Mouse (Mus musculus): Measurements from ENCODE around the gene Hist1h3d. TPM values are rescaled to one million over a fixed set of nuclear protein-coding genes. Genes with fewer than 3 reads are reported as not detected.
"Not testable (repeated sequence)": the region's sequence is repeated elsewhere in the genome, so short reads cannot be mapped to it uniquely, and the experiment has no call there.

Hist1h3d gene
- 4.6 and 5.9 TPM in 2 replicates for polyA plus RNA-seq (2012; ENCODE audit: insufficient read depth, low replicate concordance)

DNA sequence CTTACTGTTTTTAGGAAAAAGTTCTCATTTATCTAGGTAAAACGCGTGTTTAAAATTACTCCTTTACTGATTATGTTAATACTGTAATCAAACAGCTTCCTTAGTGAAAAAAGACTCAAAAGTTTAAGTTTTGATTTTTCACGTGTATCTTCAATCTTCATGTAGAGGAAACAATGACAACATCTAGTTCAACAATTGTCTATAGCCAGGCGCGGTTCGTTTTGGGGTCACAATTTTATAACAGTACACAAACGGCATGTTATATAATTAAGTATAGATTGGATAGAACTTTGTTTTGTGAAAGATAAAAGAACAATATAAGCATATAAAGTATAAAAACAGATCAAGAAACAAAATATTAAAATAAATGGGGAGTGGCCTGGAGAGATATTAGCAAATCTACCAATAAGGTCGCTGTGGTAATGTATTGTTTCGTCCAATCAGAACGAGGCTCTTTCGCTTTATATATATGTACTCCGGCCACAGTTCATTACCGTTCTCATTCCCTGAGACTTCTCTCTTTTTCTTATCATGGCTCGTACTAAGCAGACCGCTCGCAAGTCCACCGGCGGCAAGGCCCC is at the start of gene Hist1h3d:
Gene Hist1h3d, plus strand, starts transcription at position 493 of the 581 bp plus-strand sequence.
- Histone ChIP-seq H3K36me3 (replicated peaks; ENCODE audit: low read length) (no peaks in the 10 kb centered on the region), H3K4me1 (peaks cover 33% of the 10 kb centered on the region), H3K4me3 (replicated peaks) (peak within 1 kb of the TSS; percentile 89), H3K27me3 (replicated peaks) (no peaks in the 10 kb centered on the region), H3K9me3 (no peaks in the 10 kb centered on the region)
- TF ChIP-seq GATA1 (IDR thresholded peaks at IDR 0.05; ENCODE audit: borderline replicate concordance, low read length) (no peak), FLI1 (IDR thresholded peaks at IDR 0.05; ENCODE audit: low read length) (no peak)

DNA sequence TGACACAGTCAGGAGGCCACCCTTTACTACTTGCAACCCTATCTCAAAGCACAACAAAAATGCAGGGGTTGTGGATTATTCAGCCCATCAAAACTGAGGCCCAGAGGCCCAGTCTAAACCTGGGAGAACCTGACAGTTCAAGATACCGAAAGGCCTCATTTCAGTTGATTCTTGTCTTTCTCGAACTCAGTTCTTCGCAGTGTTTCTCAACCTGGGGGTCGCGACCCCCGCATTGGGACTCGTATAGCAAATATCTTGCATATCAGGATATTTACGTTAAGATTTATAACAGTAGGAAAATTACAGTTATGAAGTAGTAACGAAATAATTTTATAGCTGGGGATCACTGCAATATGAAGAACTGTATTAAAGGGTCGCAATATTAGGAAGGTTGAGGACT is 49.7 kb upstream of the Hist1h3d start:
- H3K4me1 ChIP-seq: peaks cover 64% of the 10 kb centered on the region
- no peaks in the 10 kb centered on the region for H3K27me3 ChIP-seq (replicated peaks)
- H3K4me3 ChIP-seq (replicated peaks): peak overlapping the region; percentile 88
- TF ChIP-seq FLI1 (IDR thresholded peaks at IDR 0.05; ENCODE audit: low read length) (no peak), GATA1 (IDR thresholded peaks at IDR 0.05; ENCODE audit: borderline replicate concordance, low read length) (no peak)
- no peaks in the 10 kb centered on the region for H3K36me3 ChIP-seq (replicated peaks; ENCODE audit: low read length)
- H3K9me3 ChIP-seq: no peaks in the 10 kb centered on the region

DNA sequence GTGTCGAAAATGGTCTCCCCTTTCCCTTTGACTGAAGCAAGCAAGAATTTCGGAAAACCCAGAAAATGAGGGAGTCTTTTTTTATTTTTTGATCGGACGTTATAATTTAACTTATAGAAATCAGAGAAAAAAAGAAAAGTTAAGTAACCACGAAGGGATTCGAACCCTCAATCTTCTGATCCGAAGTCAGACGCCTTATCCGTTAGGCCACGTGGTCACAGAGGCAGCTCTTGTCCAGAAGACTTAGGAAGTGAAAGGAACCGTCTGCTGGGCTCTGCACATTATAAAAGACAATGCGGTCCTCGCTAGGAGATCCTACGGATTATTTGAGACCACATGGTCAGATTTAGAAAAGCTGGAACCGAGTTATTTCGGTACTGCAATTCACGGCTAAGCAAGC is 49.3 kb upstream of the Hist1h3d start:
- H3K36me3 ChIP-seq (replicated peaks; ENCODE audit: low read length): no peaks in the 10 kb centered on the region
- H3K4me1 ChIP-seq: peaks cover 62% of the 10 kb centered on the region
- no peaks in the 10 kb centered on the region for H3K27me3 ChIP-seq (replicated peaks)
- peak overlapping the region; percentile 88 for H3K4me3 ChIP-seq (replicated peaks)
- no peaks in the 10 kb centered on the region for H3K9me3 ChIP-seq
- TF ChIP-seq GATA1 (IDR thresholded peaks at IDR 0.05; ENCODE audit: borderline replicate concordance, low read length): no peak
- no peak for TF ChIP-seq FLI1 (IDR thresholded peaks at IDR 0.05; ENCODE audit: low read length)

DNA sequence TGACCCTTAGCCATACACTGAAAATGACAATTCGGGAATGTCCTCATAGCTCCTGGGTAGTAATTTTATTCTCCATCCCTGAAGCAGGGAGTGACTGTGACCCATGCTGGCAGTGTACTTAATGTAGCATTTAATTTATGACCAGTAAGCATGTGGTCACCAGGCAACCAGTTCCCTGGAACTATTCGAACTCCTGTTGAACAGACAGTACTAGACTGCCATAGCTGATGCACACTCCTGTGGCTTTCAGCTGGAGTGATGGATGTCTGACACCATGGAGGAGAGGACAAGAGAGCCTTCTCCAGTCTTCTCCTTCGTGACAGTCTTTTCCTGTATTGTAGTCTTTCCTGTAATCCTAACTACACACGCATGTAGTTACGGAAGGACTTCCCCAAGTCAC is 46.6 kb upstream of the Hist1h3d start:
- Histone ChIP-seq H3K36me3 (replicated peaks; ENCODE audit: low read length) (no peaks in the 10 kb centered on the region), H3K4me1 (peaks cover 57% of the 10 kb centered on the region), H3K4me3 (replicated peaks) (no peak overlapping the region), H3K9me3 (no peaks in the 10 kb centered on the region), H3K27me3 (replicated peaks) (no peaks in the 10 kb centered on the region)
- TF ChIP-seq GATA1 (IDR thresholded peaks at IDR 0.05; ENCODE audit: borderline replicate concordance, low read length) (no peak), FLI1 (IDR thresholded peaks at IDR 0.05; ENCODE audit: low read length) (no peak)

DNA sequence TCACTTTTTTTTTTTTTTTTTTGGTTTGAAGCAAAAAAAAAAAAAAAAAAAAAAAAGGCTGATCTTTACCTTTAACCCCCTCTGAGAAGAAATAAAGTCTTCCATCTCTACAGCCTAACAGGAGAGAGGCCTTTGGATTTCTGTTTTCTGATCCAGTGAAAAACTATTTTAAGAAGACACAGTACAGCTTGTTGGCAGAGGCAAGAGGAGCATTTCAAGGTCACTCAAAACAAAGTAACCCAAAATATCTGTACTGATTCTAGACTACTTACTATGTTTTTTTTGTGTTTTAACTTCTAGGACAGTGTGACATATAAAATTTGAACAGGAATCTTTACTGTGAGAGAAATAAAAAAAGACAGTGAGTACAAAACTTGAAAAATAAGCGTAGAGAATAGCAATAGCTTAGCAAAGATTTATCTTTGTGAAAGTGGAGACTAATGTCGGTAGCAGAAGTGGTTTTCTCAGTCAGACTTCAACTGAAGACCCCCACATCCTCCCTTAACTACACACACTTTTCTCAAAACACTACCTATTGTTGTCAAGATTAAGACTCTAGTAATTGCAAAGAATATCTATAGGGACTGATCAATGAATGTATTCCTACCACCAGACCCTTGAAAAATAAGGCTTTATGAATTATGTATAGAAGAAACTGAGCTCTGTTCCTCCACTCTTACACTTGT is 45.9 kb upstream of the Hist1h3d start:
- TF ChIP-seq GATA1 (IDR thresholded peaks at IDR 0.05; ENCODE audit: borderline replicate concordance, low read length) (no peak), FLI1 (IDR thresholded peaks at IDR 0.05; ENCODE audit: low read length) (no peak)
- Histone ChIP-seq H3K36me3 (replicated peaks; ENCODE audit: low read length) (no peaks in the 10 kb centered on the region), H3K9me3 (no peaks in the 10 kb centered on the region), H3K27me3 (replicated peaks) (no peaks in the 10 kb centered on the region), H3K4me1 (peaks cover 55% of the 10 kb centered on the region), H3K4me3 (replicated peaks) (peak overlapping the region; percentile 91)

DNA sequence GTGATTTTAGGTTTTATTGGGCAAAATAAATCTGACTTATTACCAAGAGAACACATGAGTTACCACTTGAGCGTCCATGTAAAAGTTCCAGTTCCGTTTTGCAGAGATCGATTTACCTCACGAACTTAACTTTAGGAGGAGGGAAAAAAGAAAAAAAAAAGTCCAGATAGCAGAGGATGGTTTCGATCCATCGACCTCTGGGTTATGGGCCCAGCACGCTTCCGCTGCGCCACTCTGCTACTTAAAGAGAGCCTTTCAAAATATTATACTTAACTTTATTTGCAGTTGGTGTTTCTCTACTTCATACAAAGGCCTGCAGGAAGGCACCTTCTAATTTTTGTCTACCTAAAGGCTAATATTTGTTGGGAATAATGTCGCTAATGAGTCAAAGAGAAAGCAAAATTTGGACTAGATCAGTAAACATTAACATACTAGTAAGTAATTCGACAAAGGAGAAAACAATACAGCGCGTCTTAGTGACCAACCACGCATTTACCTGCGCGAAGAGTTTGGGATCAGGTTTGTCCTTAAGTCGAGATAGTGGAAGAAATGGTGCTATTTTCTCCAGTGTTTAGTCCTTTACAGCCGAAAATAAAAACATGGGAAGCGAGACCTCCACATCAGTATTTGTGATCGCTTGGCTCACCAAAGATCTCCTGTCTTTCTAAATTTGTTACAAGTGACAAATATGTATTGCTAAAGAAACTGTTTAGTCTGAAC is 45.2 kb upstream of the Hist1h3d start:
- no peaks in the 10 kb centered on the region for H3K27me3 ChIP-seq (replicated peaks)

DNA sequence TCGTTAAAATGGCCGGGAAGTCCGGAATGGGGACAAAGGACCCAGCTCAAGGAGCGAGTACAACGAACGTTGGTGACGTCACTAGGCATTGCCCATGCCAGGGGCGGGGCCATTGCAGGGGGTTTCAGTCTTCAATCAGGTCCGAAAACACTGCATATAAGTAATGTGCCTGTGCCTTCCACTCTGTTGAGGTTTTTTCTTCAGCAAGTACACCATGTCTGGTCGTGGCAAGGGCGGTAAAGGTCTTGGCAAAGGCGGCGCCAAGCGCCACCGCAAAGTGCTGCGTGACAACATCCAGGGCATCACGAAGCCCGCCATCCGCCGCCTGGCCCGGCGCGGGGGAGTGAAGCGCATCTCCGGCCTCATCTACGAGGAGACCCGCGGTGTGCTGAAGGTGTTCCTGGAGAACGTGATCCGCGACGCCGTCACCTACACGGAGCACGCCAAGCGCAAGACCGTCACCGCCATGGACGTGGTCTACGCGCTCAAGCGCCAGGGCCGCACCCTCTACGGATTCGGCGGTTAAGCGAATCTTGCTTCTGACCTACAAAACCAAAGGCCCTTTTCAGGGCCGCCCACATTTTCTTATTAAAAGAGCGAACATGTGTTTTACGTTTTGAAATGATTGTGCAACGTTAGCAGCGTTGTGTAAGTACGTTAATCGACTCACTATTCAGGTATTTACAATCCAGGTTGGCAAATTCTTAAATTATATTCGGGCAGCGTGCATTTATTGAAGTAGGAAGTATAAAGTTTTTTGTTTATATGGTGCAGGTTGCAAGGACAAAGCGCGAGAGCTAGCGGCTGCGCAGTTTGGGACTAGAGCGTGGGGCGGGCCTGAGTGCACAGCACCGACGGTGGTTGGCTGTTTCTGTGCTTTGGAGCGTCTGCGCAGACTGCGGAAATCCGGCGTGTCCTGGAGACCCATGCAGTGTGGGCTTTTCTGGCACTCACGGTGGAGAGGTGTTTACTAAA is 44.4 kb upstream of the Hist1h3d start, which contains the start of gene Hist1h4h:
Gene Hist1h4h, plus strand, starts transcription at position 150 of the 975 bp plus-strand sequence.
- H3K4me3 ChIP-seq (replicated peaks): peak within 1 kb of the TSS; percentile 91
- TF ChIP-seq GATA1 (IDR thresholded peaks at IDR 0.05; ENCODE audit: borderline replicate concordance, low read length) (no peak), FLI1 (IDR thresholded peaks at IDR 0.05; ENCODE audit: low read length) (no peak)

More for the DNA sequence above, 45.2 kb upstream of the Hist1h3d start:
- Histone ChIP-seq H3K9me3 (no peaks in the 10 kb centered on the region), H3K36me3 (replicated peaks; ENCODE audit: low read length) (no peaks in the 10 kb centered on the region), H3K4me1 (peaks cover 56% of the 10 kb centered on the region), H3K4me3 (replicated peaks) (peak overlapping the region; percentile 91)
- TF ChIP-seq FLI1 (IDR thresholded peaks at IDR 0.05; ENCODE audit: low read length): no peak
- no peak for TF ChIP-seq GATA1 (IDR thresholded peaks at IDR 0.05; ENCODE audit: borderline replicate concordance, low read length)

DNA sequence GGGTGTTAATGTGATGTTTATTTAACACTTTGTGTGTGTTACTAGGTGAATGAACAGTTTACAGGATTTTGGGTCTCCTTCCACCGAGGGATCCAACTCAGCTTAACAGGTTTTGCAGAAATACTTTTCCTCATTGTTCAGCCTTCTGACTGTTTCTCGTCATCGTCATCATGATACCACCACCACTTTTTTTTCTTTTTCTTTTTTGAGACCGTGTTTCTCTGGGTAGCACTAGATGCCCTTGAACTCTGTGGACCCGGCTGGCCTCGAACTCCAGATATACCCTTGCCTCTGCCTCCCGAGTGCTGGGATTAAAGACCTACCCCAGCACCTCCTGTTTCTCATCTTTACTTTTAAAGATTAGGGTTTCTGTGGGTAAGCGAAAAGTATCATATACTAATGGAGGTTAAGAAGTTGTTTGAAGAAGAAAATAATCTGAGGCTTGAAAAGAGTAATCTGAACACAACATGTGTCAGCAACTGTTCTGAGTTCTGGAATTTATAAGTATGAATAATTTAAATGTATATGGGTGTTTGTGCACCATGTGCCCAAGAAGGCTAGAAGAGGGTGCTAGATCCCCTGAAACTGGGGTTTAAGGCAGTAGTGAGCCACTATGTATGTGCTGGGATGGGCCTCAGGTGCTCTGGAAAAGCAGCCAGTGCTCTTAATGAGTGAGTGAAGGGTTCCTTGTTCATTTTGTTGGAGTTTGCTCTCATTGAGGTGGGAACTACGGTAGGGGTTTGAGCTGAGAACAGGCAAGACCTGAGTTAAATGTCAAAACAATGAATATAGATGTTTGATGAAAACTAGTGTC is 43.1 kb upstream of the Hist1h3d start:
- H3K4me3 ChIP-seq (replicated peaks): peak overlapping the region; percentile 91
- TF ChIP-seq GATA1 (IDR thresholded peaks at IDR 0.05; ENCODE audit: borderline replicate concordance, low read length) (no peak), FLI1 (IDR thresholded peaks at IDR 0.05; ENCODE audit: low read length) (no peak)
- H3K36me3 ChIP-seq (replicated peaks; ENCODE audit: low read length): no peaks in the 10 kb centered on the region
- peaks cover 52% of the 10 kb centered on the region for H3K4me1 ChIP-seq
- no peaks in the 10 kb centered on the region for H3K9me3 ChIP-seq
- no peaks in the 10 kb centered on the region for H3K27me3 ChIP-seq (replicated peaks)

More for the DNA sequence above, 44.4 kb upstream of the Hist1h3d start, which contains the start of gene Hist1h4h:
- Histone ChIP-seq H3K4me1 (peaks cover 50% of the 10 kb centered on the region), H3K27me3 (replicated peaks) (no peaks in the 10 kb centered on the region), H3K36me3 (replicated peaks; ENCODE audit: low read length) (no peaks in the 10 kb centered on the region), H3K9me3 (no peaks in the 10 kb centered on the region)

DNA sequence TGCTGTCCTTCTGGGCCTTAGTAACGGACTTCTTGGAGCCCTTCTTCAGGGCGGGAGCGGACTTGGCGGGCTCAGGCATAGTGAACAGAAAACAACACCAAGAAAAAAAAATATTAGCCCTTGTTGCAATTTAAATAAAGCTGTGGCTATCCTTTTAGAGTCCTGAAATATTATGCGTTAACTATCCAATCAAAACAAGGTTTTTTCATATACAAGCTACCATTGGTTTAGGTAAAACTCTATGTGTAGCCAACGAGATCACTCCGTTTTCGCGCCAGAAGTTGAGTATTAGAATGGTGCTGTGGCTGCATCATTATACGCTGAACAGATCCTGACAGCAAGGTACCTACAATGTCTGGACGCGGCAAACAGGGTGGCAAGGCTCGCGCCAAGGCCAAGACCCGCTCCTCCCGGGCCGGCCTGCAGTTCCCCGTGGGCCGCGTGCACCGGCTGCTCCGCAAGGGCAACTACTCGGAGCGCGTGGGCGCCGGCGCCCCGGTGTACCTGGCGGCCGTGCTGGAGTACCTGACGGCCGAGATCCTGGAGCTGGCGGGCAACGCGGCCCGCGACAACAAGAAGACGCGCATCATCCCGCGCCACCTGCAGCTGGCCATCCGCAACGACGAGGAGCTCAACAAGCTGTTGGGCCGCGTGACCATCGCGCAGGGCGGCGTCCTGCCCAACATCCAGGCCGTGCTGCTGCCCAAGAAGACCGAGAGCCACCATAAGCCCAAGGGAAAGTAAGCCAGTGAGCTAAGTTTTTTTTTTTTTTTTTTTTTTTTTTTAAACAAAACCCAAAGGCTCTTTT is 41.8 kb upstream of the Hist1h3d start, which contains the start of gene Hist1h2af:
Gene Hist1h2af, plus strand, starts transcription at position 347 of the 808 bp plus-strand sequence.
- not testable (repeated sequence) for H3K27me3 ChIP-seq (replicated peaks); H3K9me3 ChIP-seq; H3K36me3 ChIP-seq (replicated peaks; ENCODE audit: low read length)
- Histone ChIP-seq H3K4me1 (peaks cover 59% of the 10 kb centered on the region), H3K4me3 (replicated peaks) (peak within 1 kb of the TSS; percentile 95)
